23 mouse cellular contexts compared by ENCODE assay signal in genomic region chr2:29312058-29312457, GRCm38 (mm10). TPM values are rescaled to one million over a fixed set of nuclear protein-coding genes. Genes with fewer than 3 reads are reported as not detected.
A peak's percentile ranks its signal among the peaks of the same experiment; 100 is the strongest.
DNase-seq lines count a peak whose midpoint lies in the region; ATAC-seq lines count a peak whose summit lies in the region.
"Had no signal": no experiment of that assay in that cellular context is flagged by ENCODE, and none has a peak within 500 bp of the region (broad histone marks: within the 10 kb centered on the region; RNA-seq: fewer than 3 reads in every experiment).

No protein-coding gene starts in this region.

- H3K9ac ChIP-seq in heart, embryonic 11.5 days (ENCODE audit: low read depth, low read length): no peak overlapping the region
- no peak overlapping the region for H3K9ac ChIP-seq in kidney, embryonic 14.5 days (ENCODE audit: low read depth, low read length)
- H3K9ac ChIP-seq: embryonic facial prominence, embryonic 13.5 days; embryonic facial prominence, embryonic 15.5 days; forebrain, embryonic 12.5 days had no signal

- no peak overlapping the region for H3K27ac ChIP-seq in heart, embryonic 11.5 days (ENCODE audit: low read depth, low read length)
- H3K27ac ChIP-seq in kidney, embryonic 14.5 days (ENCODE audit: low read depth, low read length): no peak overlapping the region
- H3K27ac ChIP-seq: embryonic facial prominence, embryonic 13.5 days; embryonic facial prominence, embryonic 15.5 days; forebrain, embryonic 10.5 days; forebrain, embryonic 12.5 days had no signal

- H3K9me3 ChIP-seq in heart, embryonic 11.5 days (replicated peaks; ENCODE audit: control insufficient read depth, low read length): no peaks in the 10 kb centered on the region
- H3K9me3 ChIP-seq in kidney, embryonic 14.5 days (ENCODE audit: control insufficient read depth, low read length): no peaks in the 10 kb centered on the region
- H3K9me3 ChIP-seq: embryonic facial prominence, embryonic 13.5 days; embryonic facial prominence, embryonic 15.5 days; forebrain, embryonic 10.5 days; forebrain, embryonic 12.5 days had no signal

- 71% methylated on average over 5 of the region's 5 CpGs for WGBS in heart, embryonic 11.5 days (ENCODE audit: insufficient replicate concordance)
- 92% methylated on average over 5 of the region's 5 CpGs for WGBS in kidney, embryonic 14.5 days

- H3K4me2 ChIP-seq in heart, embryonic 11.5 days: no peak overlapping the region
- no peak overlapping the region for H3K4me2 ChIP-seq in kidney, embryonic 14.5 days (replicated peaks; ENCODE audit: low read depth, low read length)
- H3K4me2 ChIP-seq: embryonic facial prominence, embryonic 13.5 days; embryonic facial prominence, embryonic 15.5 days; forebrain, embryonic 12.5 days had no signal

- H3K4me1 ChIP-seq in heart, embryonic 11.5 days (ENCODE audit: control insufficient read depth, insufficient read depth, low read length): no peaks in the 10 kb centered on the region
- H3K4me1 ChIP-seq in kidney, embryonic 14.5 days (ENCODE audit: control insufficient read depth, insufficient read depth, low read length): no peaks in the 10 kb centered on the region
- H3K4me1 ChIP-seq: embryonic facial prominence, embryonic 13.5 days; embryonic facial prominence, embryonic 15.5 days; forebrain, embryonic 10.5 days; forebrain, embryonic 12.5 days had no signal

- no peaks in the 10 kb centered on the region for H3K36me3 ChIP-seq in heart, embryonic 11.5 days (ENCODE audit: control insufficient read depth, insufficient read depth, low read length)
- H3K36me3 ChIP-seq in kidney, embryonic 14.5 days (ENCODE audit: control insufficient read depth, insufficient read depth, low read length): no peaks in the 10 kb centered on the region
- H3K36me3 ChIP-seq: embryonic facial prominence, embryonic 13.5 days; embryonic facial prominence, embryonic 15.5 days; forebrain, embryonic 10.5 days; forebrain, embryonic 12.5 days had no signal

- peak; percentile 36 for DNase-seq in heart, adult 11 months
- DNase-seq in right cerebral cortex, postnatal 25 days: peak; percentile 14
- no peak for DNase-seq in right cerebral cortex, postnatal 4 days
- peak; percentile 47 for DNase-seq in telencephalon, adult 2 months (ENCODE audit: low read depth, low spot score)
- DNase-seq: adrenal gland, adult 2 months; adrenal gland, postnatal 10 days; adrenal gland, postnatal 36 days; cerebellum, adult 11 months; cerebellum, adult 18-20 months; cerebellum, adult 8-10 months; cerebellum, adult 9-11 months; cerebellum, postnatal 14 days; cerebellum, postnatal 36 days; embryo, embryonic 11 days had no signal

- no peak for ATAC-seq in heart, embryonic 11.5 days (replicated peaks; ENCODE audit: insufficient number of reproducible peaks, low FRiP score, low TSS enrichment)
- ATAC-seq in kidney, embryonic 14.5 days (ENCODE audit: low FRiP score, low TSS enrichment): no peak
- ATAC-seq: forebrain, embryonic 14.5 days; forebrain, embryonic 16.5 days had no signal

- H3K27me3 ChIP-seq in heart, embryonic 11.5 days (ENCODE audit: control insufficient read depth, insufficient read depth, low read length): no peaks in the 10 kb centered on the region
- no peaks in the 10 kb centered on the region for H3K27me3 ChIP-seq in kidney, embryonic 14.5 days (ENCODE audit: control insufficient read depth, insufficient read depth, low read length)
- H3K27me3 ChIP-seq: embryonic facial prominence, embryonic 13.5 days; embryonic facial prominence, embryonic 15.5 days; forebrain, embryonic 12.5 days had no signal

- no peak overlapping the region for H3K4me3 ChIP-seq in heart, embryonic 11.5 days (ENCODE audit: low read depth, low read length)
- no peak overlapping the region for H3K4me3 ChIP-seq in kidney, embryonic 14.5 days (ENCODE audit: low read length)
- H3K4me3 ChIP-seq: embryonic facial prominence, embryonic 13.5 days; embryonic facial prominence, embryonic 15.5 days; erythroblast, embryonic 14.5 days; forebrain, embryonic 10.5 days; forebrain, embryonic 12.5 days had no signal

RNA-seq across cellular contexts. Expression of gene Med27, which starts 34.6 kb away (rescaled TPM):
- polyA plus RNA-seq in heart, embryonic 11.5 days (2014; fragmentation: Nextera tagmentation; extraction: Ambion mirVana): 38.0 and 40.6 TPM in 2 replicates
- polyA plus RNA-seq in kidney, embryonic 14.5 days (2014; fragmentation: Nextera tagmentation; extraction: Ambion mirVana): 57.1 and 68.6 TPM in 2 replicates

RNA-seq across cellular contexts. Expression of gene Ntng2, which starts 59.3 kb away (rescaled TPM):
- 0.23 TPM in 1 of 2 replicates, not detected in the other for polyA plus RNA-seq in heart, embryonic 11.5 days (2014; fragmentation: Nextera tagmentation; extraction: Ambion mirVana)
- 3.2 and 4.3 TPM in 2 replicates for polyA plus RNA-seq in kidney, embryonic 14.5 days (2014; fragmentation: Nextera tagmentation; extraction: Ambion mirVana)
- polyA plus RNA-seq: erythroblast, embryonic 14.5 days had no signal
